Mouse (Mus musculus) small intestine, adult 2 months (tissue): Measurements from ENCODE around the gene Rhobtb3.

Experiments used
- CTCF ChIP-seq: fragments of 200-500 bp; IDR thresholded peaks from 2 replicates; pipeline ENCODE4 v1.5.1; 2012; ENCODE audit warnings: low read depth, mild to moderate bottlenecking, control low read depth, inconsistent platforms, low read length, moderate library complexity, mixed read lengths; ENCODE audit not compliant: insufficient replicate concordance, insufficient read length; ENCODE audit errors: extremely low read depth
- POLR2A ChIP-seq: fragments of 200-500 bp; IDR thresholded peaks from 2 replicates; pipeline ENCODE4 v1.6.1; 2012; ENCODE audit warnings: low read depth, mild to moderate bottlenecking, control low read depth, inconsistent platforms, low read length, moderate library complexity

- TF ChIP-seq CTCF (no peak), POLR2A (no peak)
These were observed 118.3 kb downstream of the Rhobtb3 start for GRCm38 (mm10) chr13:75825388-75825787.
